Mouse (Mus musculus): ENCODE results near the gene Dock3.

DNA sequence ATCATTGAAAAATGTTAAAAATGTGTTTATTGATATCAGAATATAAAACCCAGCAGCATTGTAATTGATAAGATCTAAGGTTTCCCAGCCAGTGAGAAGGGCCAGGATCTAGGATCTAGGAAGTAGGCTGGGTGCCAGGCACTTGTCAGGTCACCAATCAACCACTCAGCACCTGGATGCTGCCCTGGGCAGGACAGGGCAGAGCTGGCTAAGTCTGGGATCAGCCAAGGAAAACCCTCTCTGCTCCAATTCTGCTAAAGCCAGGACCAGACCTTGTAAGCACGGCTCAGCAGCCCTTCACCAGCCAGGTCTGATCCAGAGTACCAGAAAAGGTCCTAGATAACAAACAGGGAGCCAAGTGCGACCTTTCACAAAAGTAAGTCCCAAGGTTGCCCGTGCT, 23.2 kb upstream of the Dock3 start:
- no peak for TF ChIP-seq CTCF (conservative IDR thresholded peaks at IDR 0.05; ENCODE audit: low read length)
- TF ChIP-seq POU5F1 (IDR thresholded peaks at IDR 0.05; ENCODE audit: borderline replicate concordance, low read length), result no peak

Measured in E14TG2a.4 (cell line).